Mouse (Mus musculus) MEL (cell line): ENCODE data around the gene Dock1. TPM values are rescaled to one million over a fixed set of nuclear protein-coding genes. Genes with fewer than 3 reads are reported as not detected.

Experiments
- DNase-seq: peaks from one replicate; pipeline ENCODE4 v3.0.0; 2011; ENCODE audit warnings: low read depth, low spot score
- H3K27ac ChIP-seq: 2 replicates; pipeline ENCODE4 v1.5.1; 2012; ENCODE audit warnings: low read depth, mild to moderate bottlenecking, control low read depth, low read length, moderate library complexity; ENCODE audit not compliant: control insufficient read depth
- H3K27me3 ChIP-seq, 2 experiments: fragments of 150-350 bp in 1 of 2; sonication (generic) in 1 of 2; 2 replicates each; pipeline ENCODE4 v1.6.1; 2012; ENCODE audit warnings: low read length in 2 of 2, mild to moderate bottlenecking in 2 of 2, improper control_type of control experiment in 1 of 2, moderate library complexity in 1 of 2; ENCODE audit not compliant: insufficient read depth in 2 of 2, control insufficient read depth in 1 of 2
- H3K36me3 ChIP-seq, 2 experiments: 2 replicates each; pipeline ENCODE4 v1.6.1; 2012 to 2014; ENCODE audit warnings: low read length in 2 of 2, improper control_type of control experiment in 1 of 2, inconsistent platforms in 1 of 2, mild to moderate bottlenecking in 1 of 2; ENCODE audit not compliant: insufficient read depth in 2 of 2, control insufficient read depth in 1 of 2
- H3K4me1 ChIP-seq, 2 experiments: fragments of 150-350 bp in 1 of 2; sonication (generic) in 1 of 2; 2 replicates each; pipeline ENCODE4 v1.6.1; 2012; ENCODE audit warnings: low read length in 2 of 2, improper control_type of control experiment in 1 of 2, mild to moderate bottlenecking in 1 of 2; ENCODE audit not compliant: insufficient read depth in 2 of 2, control insufficient read depth in 1 of 2
- H3K4me3 ChIP-seq, 2 experiments: fragments of 150-350 bp in 1 of 2; sonication (generic) in 1 of 2; 2 replicates each; pipeline ENCODE4 v1.5.1; 2012; ENCODE audit warnings: low read depth in 2 of 2, low read length in 2 of 2, mild to moderate bottlenecking in 2 of 2, moderate library complexity in 2 of 2, control low read depth in 1 of 2, improper control_type of control experiment in 1 of 2; ENCODE audit not compliant: control insufficient read depth in 1 of 2, insufficient read depth in 1 of 2
- H3K79me2 ChIP-seq: 2 replicates; pipeline ENCODE4 v1.6.1; 2012; ENCODE audit warnings: mild to moderate bottlenecking, low read length, moderate library complexity; ENCODE audit not compliant: control insufficient read depth, poor library complexity, insufficient read depth
- H3K9ac ChIP-seq: 2 replicates; pipeline ENCODE4 v1.6.1; 2012; ENCODE audit warnings: low read depth, mild to moderate bottlenecking, control low read depth, low read length, moderate library complexity; ENCODE audit not compliant: control insufficient read depth, poor library complexity, severe bottlenecking
- H3K9me3 ChIP-seq: fragments of 150-350 bp; sonication (generic); replicated peaks from 2 replicates; pipeline ENCODE4 v1.6.1; 2012; ENCODE audit warnings: mild to moderate bottlenecking, low read length, improper control_type of control experiment, moderate library complexity; ENCODE audit not compliant: insufficient read depth
- BHLHE40 ChIP-seq: IDR thresholded peaks from 2 replicates; pipeline ENCODE4 v1.6.1; 2012; ENCODE audit warnings: low read depth, mild to moderate bottlenecking, inconsistent platforms, low read length, improper control_type of control experiment, borderline replicate concordance
- CHD1 ChIP-seq: IDR thresholded peaks from 2 replicates; pipeline ENCODE4 v1.6.1; 2012; ENCODE audit warnings: low read depth, mild to moderate bottlenecking, inconsistent platforms, low read length, improper control_type of control experiment
- CTCF ChIP-seq, 3 experiments: IDR thresholded peaks in 2 of 3; conservative IDR thresholded peaks in 1 of 3; 2 replicates each; pipeline ENCODE4 v1.5.1; 2011 to 2012; ENCODE audit warnings: low read length in 3 of 3, low read depth in 2 of 3, mild to moderate bottlenecking in 2 of 3, improper control_type of control experiment in 1 of 3, inconsistent platforms in 1 of 3, mixed read lengths in 1 of 3, moderate library complexity in 1 of 3; ENCODE audit not compliant: control insufficient read depth in 1 of 3, insufficient read depth in 1 of 3, poor library complexity in 1 of 3, severe bottlenecking in 1 of 3
- E2F4 ChIP-seq: IDR thresholded peaks from 2 replicates; pipeline ENCODE4 v1.6.1; 2011; ENCODE audit warnings: low read depth, low read length, improper control_type of control experiment, borderline replicate concordance
- ELF1 ChIP-seq: IDR thresholded peaks from 2 replicates; pipeline ENCODE4 v1.6.1; 2014; ENCODE audit warnings: low read depth, mild to moderate bottlenecking, inconsistent platforms, low read length, improper control_type of control experiment, moderate library complexity
- ETS1 ChIP-seq: IDR thresholded peaks from 2 replicates; pipeline ENCODE4 v1.6.1; 2012; ENCODE audit warnings: low read depth, mild to moderate bottlenecking, inconsistent platforms, low read length, improper control_type of control experiment, moderate library complexity
- JUND ChIP-seq: IDR thresholded peaks from 2 replicates; pipeline ENCODE4 v1.6.1; 2011; ENCODE audit warnings: low read depth, mild to moderate bottlenecking, improper control_type of control experiment, low read length
- KAT2A ChIP-seq: conservative IDR thresholded peaks from 2 replicates; pipeline ENCODE4 v1.6.1; 2012; ENCODE audit warnings: low read depth, low read length, improper control_type of control experiment, inconsistent platforms
- MAFK ChIP-seq: IDR thresholded peaks from 2 replicates; pipeline ENCODE4 v1.6.1; 2011; ENCODE audit warnings: low read depth, mild to moderate bottlenecking, low read length, improper control_type of control experiment, borderline replicate concordance
- MAZ ChIP-seq: IDR thresholded peaks from 2 replicates; pipeline ENCODE4 v1.6.1; 2012; ENCODE audit warnings: low read depth, mild to moderate bottlenecking, inconsistent platforms, low read length, improper control_type of control experiment
- MEF2A ChIP-seq: IDR thresholded peaks from 2 replicates; pipeline ENCODE4 v1.6.1; 2014; ENCODE audit warnings: low read depth, mild to moderate bottlenecking, inconsistent platforms, low read length, improper control_type of control experiment; ENCODE audit not compliant: poor library complexity, insufficient replicate concordance, severe bottlenecking; ENCODE audit errors: extremely low read depth
- NELFE ChIP-seq: IDR thresholded peaks from 2 replicates; pipeline ENCODE4 v1.6.1; 2011; ENCODE audit warnings: low read depth, low read length, improper control_type of control experiment
- POLR2A ChIP-seq, 2 experiments: IDR thresholded peaks; 2 replicates each; pipeline ENCODE4 v1.6.1; 2011 to 2012; ENCODE audit warnings: low read length in 2 of 2, mild to moderate bottlenecking in 2 of 2, control low read depth in 1 of 2, improper control_type of control experiment in 1 of 2, low read depth in 1 of 2, moderate library complexity in 1 of 2; ENCODE audit not compliant: control insufficient read depth in 1 of 2, insufficient read depth in 1 of 2, poor library complexity in 1 of 2
- RAD21 ChIP-seq: IDR thresholded peaks from 2 replicates; pipeline ENCODE4 v1.6.1; 2011; ENCODE audit warnings: mild to moderate bottlenecking, low read depth, low read length, improper control_type of control experiment
- RCOR1 ChIP-seq: IDR thresholded peaks from 2 replicates; pipeline ENCODE4 v1.6.1; 2012; ENCODE audit warnings: low read depth, mild to moderate bottlenecking, inconsistent platforms, low read length, improper control_type of control experiment
- SIN3A ChIP-seq: IDR thresholded peaks from 2 replicates; pipeline ENCODE4 v1.6.1; 2012; ENCODE audit warnings: low read length, improper control_type of control experiment, inconsistent platforms
- TCF12 ChIP-seq: IDR thresholded peaks from 2 replicates; pipeline ENCODE4 v1.6.1; 2014; ENCODE audit warnings: low read depth, mild to moderate bottlenecking, inconsistent platforms, low read length, improper control_type of control experiment, moderate library complexity
- ZKSCAN1 ChIP-seq: IDR thresholded peaks from 2 replicates; pipeline ENCODE4 v1.6.1; 2012; ENCODE audit warnings: low read depth, mild to moderate bottlenecking, inconsistent platforms, low read length, improper control_type of control experiment, moderate library complexity
- ZNF384 ChIP-seq: IDR thresholded peaks from 2 replicates; pipeline ENCODE4 v1.6.1; 2012; ENCODE audit warnings: low read depth, mild to moderate bottlenecking, inconsistent platforms, low read length, improper control_type of control experiment
- polyA plus RNA-seq, 2 experiments: library from polyadenylated mRNA; stranded (reverse) in 1 of 2; unstranded in 1 of 2; fragments of >175 nt in 1 of 2; fragments of >200 nt in 1 of 2; gene quantifications; 2 replicates each; pipeline versions ENCODE4 v1.2.1 to v1.2.4; 2012; ENCODE audit warnings: low replicate concordance in 2 of 2, low read depth in 1 of 2; ENCODE audit not compliant: insufficient read length in 2 of 2, insufficient read depth in 1 of 2, missing spikeins in 1 of 2
- total RNA-seq: library from RNA; depleted of rRNA; stranded (reverse); fragments of 300-350 nt; gene quantifications from 2 replicates; pipeline ENCODE4 v1.2.3, GENCODE M21; 2012

The Dock1 gene
- total and polyA plus RNA-seq, 3 experiments: not detected

- Histone ChIP-seq H3K27ac (no peak overlapping the region), H3K4me3 (no peak overlapping the region), H3K4me1 (no peaks in the 10 kb centered on the region), H3K9me3 (no peaks in the 10 kb centered on the region), H3K79me2 (no peaks in the 10 kb centered on the region), H3K36me3 (no peaks in the 10 kb centered on the region), H3K27me3 (no peaks in the 10 kb centered on the region), H3K9ac (no peak overlapping the region)
- TF ChIP-seq CTCF (IDR thresholded peaks at IDR 0.05 in 2 of 3, conservative IDR thresholded peaks at IDR 0.05 in 1 of 3; ENCODE audit: control insufficient read depth in 1 of 3, insufficient read depth in 1 of 3, low read depth in 2 of 3, low read length in 3 of 3, poor library complexity in 1 of 3, severe bottlenecking in 1 of 3) (no peak), MEF2A (no peak), JUND (no peak), SIN3A (no peak), BHLHE40 (no peak), MAZ (no peak), KAT2A (no peak), ETS1 (no peak), E2F4 (no peak), POLR2A (IDR thresholded peaks at IDR 0.05; ENCODE audit: control insufficient read depth in 1 of 2, insufficient read depth in 1 of 2, low read depth in 1 of 2, low read length in 2 of 2, poor library complexity in 1 of 2) (no peak)
- DNase-seq: no peak
Observed at GRCm38 (mm10) chr7:134663241-134663640, 7.2 kb upstream of the Dock1 start.

DNA sequence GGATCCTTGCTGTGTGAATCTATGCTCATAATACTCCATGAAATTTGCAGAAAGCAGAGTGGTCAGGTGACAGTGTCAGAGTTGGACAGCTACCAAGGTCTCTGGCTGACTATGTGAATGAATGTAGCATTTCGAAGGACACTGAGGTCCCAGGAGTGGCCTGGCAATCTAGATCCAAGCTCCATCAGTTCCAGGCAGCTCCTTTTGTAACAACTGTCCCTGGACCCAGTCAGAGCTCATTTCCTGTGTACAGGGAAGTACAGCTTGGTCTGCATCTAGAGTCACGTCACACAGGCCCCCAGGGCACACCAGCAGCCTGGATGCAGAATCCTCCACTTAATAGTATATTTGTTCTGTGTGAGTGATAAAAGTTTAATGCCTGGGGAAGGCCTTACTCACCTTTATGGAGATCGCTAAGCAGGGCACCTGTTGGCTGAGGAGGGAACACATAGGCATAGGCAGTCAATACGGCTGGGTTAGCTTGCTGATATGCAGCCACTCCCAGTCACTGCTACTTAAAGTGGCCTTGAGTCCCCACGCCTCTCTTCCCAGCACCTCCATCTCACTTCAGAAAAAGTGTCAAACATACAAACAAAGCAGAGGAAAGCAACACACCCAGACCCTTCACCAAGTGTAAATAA lies 4.7 kb upstream of the Dock1 start:
- TF ChIP-seq JUND (no peak), ZKSCAN1 (no peak), NELFE (no peak), ELF1 (no peak), RCOR1 (no peak), RAD21 (no peak), CHD1 (no peak), MEF2A (no peak), MAFK (no peak), CTCF (IDR thresholded peaks at IDR 0.05 in 2 of 3, conservative IDR thresholded peaks at IDR 0.05 in 1 of 3; ENCODE audit: control insufficient read depth in 1 of 3, insufficient read depth in 1 of 3, low read depth in 2 of 3, low read length in 3 of 3, poor library complexity in 1 of 3, severe bottlenecking in 1 of 3) (no peak), TCF12 (no peak), ZNF384 (no peak)
- no peaks in the 10 kb centered on the region for H3K79me2 ChIP-seq
- no peaks in the 10 kb centered on the region for H3K27me3 ChIP-seq
- H3K4me1 ChIP-seq: no peaks in the 10 kb centered on the region
- H3K27ac ChIP-seq: no peak overlapping the region
- H3K9me3 ChIP-seq: no peaks in the 10 kb centered on the region
- no peaks in the 10 kb centered on the region for H3K36me3 ChIP-seq
- DNase-seq: no peak
- no peak overlapping the region for H3K4me3 ChIP-seq
- no peak overlapping the region for H3K9ac ChIP-seq
